Mouse (Mus musculus): ENCODE results near the gene Fndc9. TPM values are rescaled to one million over a fixed set of nuclear protein-coding genes. Genes with fewer than 3 reads are reported as not detected.

Fndc9 gene
- polyA plus RNA-seq, 1 experiment from 2014 or later, result 0.35 TPM

- no peak overlapping the region for H3K4me2 ChIP-seq (replicated peaks; ENCODE audit: low read depth, low read length)
- H3K9me3 ChIP-seq (ENCODE audit: control insufficient read depth, low read depth, low read length), result no peaks in the 10 kb centered on the region
- WGBS, result 89% methylated on average over 8 of the region's 8 CpGs
- H3K27ac ChIP-seq (ENCODE audit: low read length), result no peak overlapping the region
- no peak overlapping the region for H3K9ac ChIP-seq (replicated peaks; ENCODE audit: low read depth, low read length)
- no peak overlapping the region for H3K4me3 ChIP-seq (ENCODE audit: low read depth, low read length)
- H3K4me1 ChIP-seq (ENCODE audit: control insufficient read depth, insufficient read depth, low read length), result no peaks in the 10 kb centered on the region
- no peak for ATAC-seq (ENCODE audit: insufficient number of reproducible peaks, insufficient read depth, low FRiP score, low read depth)
- H3K27me3 ChIP-seq (ENCODE audit: control insufficient read depth, insufficient read depth, low read length), result no peaks in the 10 kb centered on the region
- no peaks in the 10 kb centered on the region; the same call in 1 of the 2 replicates for H3K36me3 ChIP-seq (ENCODE audit: control insufficient read depth, insufficient read depth, low read length)
Observed at GRCm38 (mm10) chr11:46241985-46242384, 6.7 kb downstream of the Fndc9 start.

- Histone ChIP-seq H3K36me3 (ENCODE audit: control insufficient read depth, insufficient read depth, low read length) (no peaks in the 10 kb centered on the region), H3K4me1 (ENCODE audit: control insufficient read depth, insufficient read depth, low read length) (no peaks in the 10 kb centered on the region), H3K9ac (replicated peaks; ENCODE audit: low read depth, low read length) (no peak overlapping the region), H3K27ac (ENCODE audit: low read length) (no peak overlapping the region), H3K4me2 (replicated peaks; ENCODE audit: low read depth, low read length) (no peak overlapping the region), H3K27me3 (ENCODE audit: control insufficient read depth, insufficient read depth, low read length) (no peaks in the 10 kb centered on the region), H3K4me3 (ENCODE audit: low read depth, low read length) (no peak overlapping the region), H3K9me3 (ENCODE audit: control insufficient read depth, low read depth, low read length) (no peaks in the 10 kb centered on the region)
- no peak for ATAC-seq (ENCODE audit: insufficient number of reproducible peaks, insufficient read depth, low FRiP score, low read depth)
- WGBS, result 90% methylated on average over 23 of the region's 23 CpGs
Observed at GRCm38 (mm10) chr11:46244731-46245604, 9.6 kb downstream of the Fndc9 start.

GRCm38 (mm10) chr11:46245926-46246325 lies 10.6 kb downstream of the Fndc9 start:
- H3K27me3 ChIP-seq (ENCODE audit: control insufficient read depth, insufficient read depth, low read length), result no peaks in the 10 kb centered on the region
- WGBS, result 71% methylated on average over 8 of the region's 8 CpGs
- no peaks in the 10 kb centered on the region for H3K36me3 ChIP-seq (ENCODE audit: control insufficient read depth, insufficient read depth, low read length)
- no peak overlapping the region for H3K27ac ChIP-seq (ENCODE audit: low read length)
- no peaks in the 10 kb centered on the region for H3K4me1 ChIP-seq (ENCODE audit: control insufficient read depth, insufficient read depth, low read length)
- H3K4me2 ChIP-seq (replicated peaks; ENCODE audit: low read depth, low read length), result no peak overlapping the region
- no peak overlapping the region for H3K9ac ChIP-seq (replicated peaks; ENCODE audit: low read depth, low read length)
- H3K4me3 ChIP-seq (ENCODE audit: low read depth, low read length), result no peak overlapping the region
- ATAC-seq (ENCODE audit: insufficient number of reproducible peaks, insufficient read depth, low FRiP score, low read depth), result no peak
- no peaks in the 10 kb centered on the region for H3K9me3 ChIP-seq (ENCODE audit: control insufficient read depth, low read depth, low read length)

- H3K27me3 ChIP-seq (ENCODE audit: control insufficient read depth, insufficient read depth, low read length), result no peaks in the 10 kb centered on the region
- no peaks in the 10 kb centered on the region for H3K36me3 ChIP-seq (ENCODE audit: control insufficient read depth, insufficient read depth, low read length)
- H3K27ac ChIP-seq (ENCODE audit: low read length), result no peak overlapping the region
- ATAC-seq (ENCODE audit: insufficient number of reproducible peaks, insufficient read depth, low FRiP score, low read depth), result no peak
- 60% methylated on average over 7 of the region's 7 CpGs for WGBS
- H3K9me3 ChIP-seq (ENCODE audit: control insufficient read depth, low read depth, low read length), result no peaks in the 10 kb centered on the region
- H3K4me1 ChIP-seq (ENCODE audit: control insufficient read depth, insufficient read depth, low read length), result no peaks in the 10 kb centered on the region
- no peak overlapping the region for H3K9ac ChIP-seq (replicated peaks; ENCODE audit: low read depth, low read length)
- no peak overlapping the region for H3K4me3 ChIP-seq (ENCODE audit: low read depth, low read length)
- no peak overlapping the region for H3K4me2 ChIP-seq (replicated peaks; ENCODE audit: low read depth, low read length)
Observed at GRCm38 (mm10) chr11:46246393-46246792, 11.1 kb downstream of the Fndc9 start.

- H3K27me3 ChIP-seq (ENCODE audit: control insufficient read depth, insufficient read depth, low read length), result no peaks in the 10 kb centered on the region
- 87% methylated on average over 3 of the region's 3 CpGs for WGBS
- no peak overlapping the region for H3K9ac ChIP-seq (replicated peaks; ENCODE audit: low read depth, low read length)
- H3K36me3 ChIP-seq (ENCODE audit: control insufficient read depth, insufficient read depth, low read length), result no peaks in the 10 kb centered on the region
- H3K4me2 ChIP-seq (replicated peaks; ENCODE audit: low read depth, low read length), result no peak overlapping the region
- no peak overlapping the region for H3K27ac ChIP-seq (ENCODE audit: low read length)
- H3K4me3 ChIP-seq (ENCODE audit: low read depth, low read length), result no peak overlapping the region
- no peaks in the 10 kb centered on the region for H3K4me1 ChIP-seq (ENCODE audit: control insufficient read depth, insufficient read depth, low read length)
- ATAC-seq (ENCODE audit: insufficient number of reproducible peaks, insufficient read depth, low FRiP score, low read depth), result no peak
- H3K9me3 ChIP-seq (ENCODE audit: control insufficient read depth, low read depth, low read length), result no peaks in the 10 kb centered on the region
Observed at GRCm38 (mm10) chr11:46248352-46248751, 13.0 kb downstream of the Fndc9 start.

GRCm38 (mm10) chr11:46251994-46252393 lies 16.7 kb downstream of the Fndc9 start:
- Histone ChIP-seq H3K36me3 (ENCODE audit: control insufficient read depth, insufficient read depth, low read length) (no peaks in the 10 kb centered on the region; the same call in 1 of the 2 replicates), H3K9ac (replicated peaks; ENCODE audit: low read depth, low read length) (no peak overlapping the region), H3K4me3 (ENCODE audit: low read depth, low read length) (no peak overlapping the region), H3K4me1 (ENCODE audit: control insufficient read depth, insufficient read depth, low read length) (no peaks in the 10 kb centered on the region), H3K9me3 (ENCODE audit: control insufficient read depth, low read depth, low read length) (no peaks in the 10 kb centered on the region), H3K4me2 (replicated peaks; ENCODE audit: low read depth, low read length) (no peak overlapping the region), H3K27ac (ENCODE audit: low read length) (no peak overlapping the region), H3K27me3 (ENCODE audit: control insufficient read depth, insufficient read depth, low read length) (no peaks in the 10 kb centered on the region)
- 29% methylated on average over 7 of the region's 7 CpGs for WGBS
- 0 out of 2 replicates have a peak, but pooled peaks have one; percentile 44 for ATAC-seq (ENCODE audit: insufficient number of reproducible peaks, insufficient read depth, low FRiP score, low read depth)

GRCm38 (mm10) chr11:46255291-46255690 lies 20.0 kb downstream of the Fndc9 start:
- Histone ChIP-seq H3K36me3 (ENCODE audit: control insufficient read depth, insufficient read depth, low read length) (no peaks in the 10 kb centered on the region; the same call in 1 of the 2 replicates), H3K9me3 (ENCODE audit: control insufficient read depth, low read depth, low read length) (no peaks in the 10 kb centered on the region), H3K27ac (ENCODE audit: low read length) (no peak overlapping the region), H3K4me2 (replicated peaks; ENCODE audit: low read depth, low read length) (no peak overlapping the region), H3K27me3 (ENCODE audit: control insufficient read depth, insufficient read depth, low read length) (no peaks in the 10 kb centered on the region), H3K4me1 (ENCODE audit: control insufficient read depth, insufficient read depth, low read length) (no peaks in the 10 kb centered on the region), H3K4me3 (ENCODE audit: low read depth, low read length) (no peak overlapping the region), H3K9ac (replicated peaks; ENCODE audit: low read depth, low read length) (no peak overlapping the region)
- ATAC-seq (ENCODE audit: insufficient number of reproducible peaks, insufficient read depth, low FRiP score, low read depth), result no peak
- 91% methylated on average over 2 of the region's 2 CpGs for WGBS

- no peak overlapping the region for H3K9ac ChIP-seq (replicated peaks; ENCODE audit: low read depth, low read length)
- no peak overlapping the region for H3K4me3 ChIP-seq (ENCODE audit: low read depth, low read length)
- no peaks in the 10 kb centered on the region for H3K4me1 ChIP-seq (ENCODE audit: control insufficient read depth, insufficient read depth, low read length)
- no peak overlapping the region for H3K27ac ChIP-seq (ENCODE audit: low read length)
- H3K4me2 ChIP-seq (replicated peaks; ENCODE audit: low read depth, low read length), result no peak overlapping the region
- no peaks in the 10 kb centered on the region for H3K9me3 ChIP-seq (ENCODE audit: control insufficient read depth, low read depth, low read length)
- WGBS, result 78% methylated on average over 4 of the region's 4 CpGs
- H3K36me3 ChIP-seq (ENCODE audit: control insufficient read depth, insufficient read depth, low read length), result no peaks in the 10 kb centered on the region; the same call in 1 of the 2 replicates
- H3K27me3 ChIP-seq (ENCODE audit: control insufficient read depth, insufficient read depth, low read length), result no peaks in the 10 kb centered on the region
- ATAC-seq (ENCODE audit: insufficient number of reproducible peaks, insufficient read depth, low FRiP score, low read depth), result no peak
Observed at GRCm38 (mm10) chr11:46258207-46258606, 22.9 kb downstream of the Fndc9 start.
